Mouse (Mus musculus) ES-Bruce4 (cell line): Measurements from ENCODE around the gene Samd1.

Experiments used
- CTCF ChIP-seq: IDR thresholded peaks from one replicate; pipeline ENCODE4 v1.8.1; 2011; ENCODE audit warnings: low read depth, low read length
- EP300 ChIP-seq: IDR thresholded peaks from 2 replicates; pipeline ENCODE4 v1.6.1; 2011; ENCODE audit warnings: low read depth, low read length; ENCODE audit not compliant: insufficient read depth
- POLR2A ChIP-seq: IDR thresholded peaks from one replicate; pipeline ENCODE4 v1.8.1; 2011; ENCODE audit warnings: low read length; ENCODE audit not compliant: insufficient read depth

DNA sequence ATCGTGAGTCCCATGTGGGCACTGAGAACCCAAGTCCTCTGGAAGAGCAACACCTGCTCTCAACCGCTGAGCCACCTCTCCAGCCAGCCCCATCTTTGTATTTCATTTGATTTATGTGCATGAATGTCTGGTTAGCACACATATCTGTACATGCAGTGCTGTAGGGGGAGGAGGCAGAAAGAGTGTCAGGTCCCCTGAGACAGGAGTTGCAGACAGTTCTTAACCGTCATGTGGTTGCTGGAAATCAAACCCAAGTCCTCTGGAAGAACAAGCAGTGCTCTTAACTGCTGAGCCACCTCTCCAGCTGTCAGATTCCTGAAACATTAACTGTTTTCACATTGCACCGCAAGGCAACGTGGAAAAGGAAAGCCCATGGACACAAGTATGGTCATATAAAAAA, 50.7 kb downstream of the Samd1 start:
- TF ChIP-seq EP300 (no peak), POLR2A (no peak), CTCF (no peak)
